Mouse (Mus musculus): ENCODE results near the gene Gpr157.

- TF ChIP-seq CTCF (IDR thresholded peaks at IDR 0.05; ENCODE audit: extremely low read depth, insufficient read depth, low read length) = no peak
- TF ChIP-seq POLR2A (IDR thresholded peaks at IDR 0.05; ENCODE audit: extremely low read depth, insufficient read depth, low read length) = no peak
These were observed 15.7 kb downstream of the Gpr157 start for GRCm38 (mm10) chr4:150102822-150103221.
